Mouse (Mus musculus) gonadal fat pad, adult 2 months (tissue): Measurements from ENCODE around the gene Sorbs1. TPM values are rescaled to one million over a fixed set of nuclear protein-coding genes. Genes with fewer than 3 reads are reported as not detected.
A peak's percentile ranks its signal among the peaks of the same experiment; 100 is the strongest.

Experiments used
- DNase-seq: peaks from one replicate; pipeline ENCODE4 v3.0.0-alpha.2; 2012; ENCODE audit warnings: low read depth
- polyA plus RNA-seq: library from polyadenylated mRNA; depleted of rRNA; stranded (reverse); fragments of >200 nt; gene quantifications from 2 replicates; pipeline ENCODE4 v1.2.3, GENCODE M21; 2012

The Sorbs1 gene
- polyA plus RNA-seq, 1 experiment = 113 TPM

DNA sequence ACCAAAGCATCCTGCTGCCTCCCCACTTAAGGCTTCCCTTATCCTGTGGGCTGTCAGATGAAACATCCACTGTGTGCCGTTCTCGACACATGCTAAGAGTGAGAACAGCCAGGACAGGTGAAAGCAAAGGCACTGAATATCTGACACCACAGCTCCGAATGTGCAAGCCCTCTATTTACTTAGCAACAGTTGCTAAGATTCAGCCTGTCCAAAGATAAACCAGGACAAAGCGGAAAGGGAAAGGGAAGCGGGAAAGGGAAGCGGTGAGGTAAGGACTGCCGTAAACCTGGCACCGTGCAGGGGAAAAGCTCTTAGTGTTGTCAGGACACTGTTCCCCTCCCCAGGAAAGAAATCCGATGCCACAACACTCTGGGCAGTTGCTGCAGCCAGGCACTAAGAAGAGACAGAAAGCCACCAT, 75.9 kb downstream of the Sorbs1 start:
- DNase-seq = no peak

DNA sequence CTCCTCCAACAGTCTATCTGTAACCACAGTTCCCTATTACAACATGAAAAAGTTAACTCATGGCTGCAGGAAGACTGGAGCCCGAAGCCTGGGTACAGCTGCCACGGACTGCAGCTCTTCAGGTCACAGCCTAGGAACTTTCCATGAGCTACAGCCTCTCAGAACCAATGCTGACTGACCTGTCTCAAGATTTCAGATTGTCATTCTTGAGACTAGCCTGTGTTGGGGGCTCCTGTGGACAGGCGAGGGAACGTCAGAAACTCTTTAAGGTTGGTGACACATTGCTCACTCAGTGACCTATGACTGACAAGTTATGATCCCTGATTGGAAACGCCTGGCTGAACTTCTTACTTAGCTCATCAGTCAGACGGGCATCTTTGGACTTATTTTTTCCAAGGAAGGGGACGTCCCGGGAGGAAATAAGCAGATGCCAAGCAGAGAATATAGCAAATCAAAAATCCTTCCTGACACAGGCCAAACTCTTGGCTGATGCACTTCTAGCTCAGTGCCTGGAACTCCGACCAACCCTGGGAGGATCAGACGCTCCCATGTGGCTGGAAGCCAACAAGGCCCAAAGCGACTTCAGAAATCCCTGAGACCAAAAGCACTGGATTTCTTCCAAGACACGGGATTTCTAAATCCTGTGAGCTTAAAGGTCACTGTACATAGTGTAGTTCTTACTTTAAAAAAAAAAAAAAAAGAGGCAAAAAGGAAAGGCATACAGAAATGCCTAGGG, 76.9 kb downstream of the Sorbs1 start:
- DNase-seq = peak; percentile 66

GRCm38 (mm10) chr19:40435797-40436196, 77.8 kb downstream of the Sorbs1 start:
- no peak for DNase-seq

- no peak for DNase-seq
Measured at GRCm38 (mm10) chr19:40435045-40435444, 78.5 kb downstream of the Sorbs1 start.

DNA sequence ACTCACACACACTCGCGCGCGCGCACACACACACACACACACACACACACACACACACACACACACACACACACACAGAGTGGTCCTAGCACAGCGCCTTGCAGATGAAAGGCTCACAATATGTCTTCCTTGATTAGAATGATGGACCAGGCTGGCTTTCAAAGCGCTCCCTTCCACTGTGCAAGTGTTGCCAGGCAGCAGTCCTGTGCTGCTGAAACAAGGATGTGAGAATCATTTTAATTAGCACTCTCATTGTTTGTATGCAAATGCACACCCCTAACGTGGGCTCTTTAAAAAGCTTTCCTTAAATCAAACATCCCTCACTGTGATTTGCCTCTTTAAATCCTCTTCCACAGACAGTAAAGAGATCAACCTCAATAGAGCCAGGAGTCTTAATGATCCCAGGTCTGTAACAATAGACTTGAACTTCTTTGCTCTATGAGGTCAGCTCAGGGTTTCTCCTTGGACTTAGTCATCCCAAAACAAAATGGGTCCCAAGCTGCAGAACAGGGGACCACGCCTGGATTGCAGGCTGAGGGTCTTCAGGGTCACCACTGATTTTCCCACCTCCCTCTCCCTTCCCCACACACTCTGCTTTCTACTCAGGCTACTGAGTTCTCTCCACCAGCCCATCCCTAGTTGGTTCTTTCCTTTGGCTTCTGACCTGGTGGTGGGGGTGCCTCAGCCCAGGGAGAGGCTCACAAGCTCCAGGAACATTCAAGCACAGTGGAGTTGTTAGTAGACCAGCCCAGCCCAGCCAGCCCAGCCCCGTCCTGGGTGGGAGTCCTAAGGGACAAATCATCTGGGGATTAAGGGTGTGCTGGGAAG, 79.3 kb downstream of the Sorbs1 start:
- DNase-seq = no peak

DNA sequence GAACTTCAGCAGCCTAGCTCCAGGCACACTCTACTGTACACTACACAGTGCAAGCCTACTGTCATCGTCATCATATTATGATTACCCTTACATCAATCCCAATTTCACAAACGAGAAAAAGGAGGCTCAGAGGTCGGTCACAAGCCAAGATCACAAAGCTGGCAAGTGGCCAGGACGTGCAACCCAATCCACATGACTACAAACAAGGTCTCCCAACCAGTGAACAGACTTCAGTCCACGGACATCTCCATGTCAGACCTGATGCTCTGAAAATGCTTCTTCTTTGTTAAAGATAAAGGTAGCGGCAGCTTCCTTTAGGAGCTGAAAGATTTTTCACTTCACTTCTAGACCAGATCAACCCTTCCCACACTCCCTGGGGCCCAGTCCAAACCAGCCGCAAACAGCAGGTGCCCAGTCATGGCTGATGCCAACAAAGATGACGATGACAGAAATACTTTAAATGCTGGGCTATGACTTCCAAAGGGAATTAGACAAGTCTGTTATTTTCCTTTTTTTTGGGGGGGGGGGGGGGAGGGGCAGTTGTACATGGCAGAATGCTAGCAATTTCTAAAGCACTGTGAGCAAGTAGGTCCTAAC, 80.2 kb downstream of the Sorbs1 start:
- no peak for DNase-seq

DNA sequence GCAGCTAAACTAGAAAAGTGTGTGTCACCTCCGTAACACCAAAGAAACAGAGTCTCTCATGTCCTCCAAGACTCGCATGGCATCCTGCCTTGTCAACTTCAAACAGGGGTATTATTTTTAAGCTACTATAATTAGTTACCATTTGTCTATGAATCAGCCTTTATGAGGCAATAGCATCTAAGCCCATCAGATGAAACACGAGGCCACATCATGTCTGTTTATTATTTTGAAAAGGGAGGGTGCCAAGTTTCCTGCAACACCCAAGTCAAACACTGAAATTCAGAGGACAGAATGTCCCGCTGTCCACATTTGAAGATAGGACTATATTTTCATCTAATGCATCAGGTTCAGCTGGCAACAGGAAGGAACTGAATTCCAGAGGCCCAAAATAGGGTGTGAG, 81.6 kb downstream of the Sorbs1 start:
- DNase-seq = no peak

GRCm38 (mm10) chr19:40429572-40429971, 84.0 kb downstream of the Sorbs1 start:
- no peak for DNase-seq

DNA sequence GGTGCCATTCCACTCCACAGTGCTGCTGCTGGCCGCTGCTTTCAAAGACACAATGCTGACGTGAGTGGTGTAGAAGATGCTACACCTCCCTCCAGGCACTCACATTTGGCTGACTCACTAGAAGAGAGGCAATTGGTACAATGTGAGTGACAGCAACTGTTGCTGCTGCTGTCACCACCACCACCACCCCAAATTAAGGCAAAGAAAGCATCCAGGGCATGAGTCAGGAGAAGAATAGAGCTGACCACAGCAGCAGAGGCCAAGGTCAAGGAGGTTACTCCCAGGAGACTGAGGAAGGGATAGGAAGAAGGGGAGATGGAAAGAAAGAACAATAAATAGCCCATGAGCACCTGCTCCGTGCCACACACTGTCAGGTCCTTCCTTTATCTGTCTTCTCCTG, 84.4 kb downstream of the Sorbs1 start:
- DNase-seq = no peak

GRCm38 (mm10) chr19:40426103-40426960, 87.2 kb downstream of the Sorbs1 start:
- no peak for DNase-seq

GRCm38 (mm10) chr19:40425326-40425725, 88.3 kb downstream of the Sorbs1 start:
- no peak for DNase-seq

DNA sequence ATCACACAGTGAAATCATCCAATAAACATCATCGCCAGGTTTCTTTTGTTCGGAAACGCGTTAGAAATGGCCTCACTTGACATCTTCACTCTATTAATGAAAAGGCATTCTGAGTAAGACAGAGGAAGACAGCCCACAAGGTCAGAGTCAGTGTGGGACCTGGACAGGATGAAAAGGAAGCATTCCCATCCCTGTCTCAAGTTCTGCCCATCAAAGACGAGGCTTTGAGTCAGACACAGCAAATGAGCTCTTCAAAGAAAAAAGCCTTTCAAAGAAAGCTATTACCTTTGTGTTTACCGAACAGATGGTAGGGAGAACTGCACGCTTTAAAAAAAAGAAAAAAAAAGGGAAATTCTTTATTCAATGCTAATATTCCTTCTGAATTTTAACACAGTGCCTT, 92.5 kb downstream of the Sorbs1 start:
- DNase-seq = no peak

- no peak for DNase-seq
Measured at GRCm38 (mm10) chr19:40419315-40419714, 94.3 kb downstream of the Sorbs1 start.

DNA sequence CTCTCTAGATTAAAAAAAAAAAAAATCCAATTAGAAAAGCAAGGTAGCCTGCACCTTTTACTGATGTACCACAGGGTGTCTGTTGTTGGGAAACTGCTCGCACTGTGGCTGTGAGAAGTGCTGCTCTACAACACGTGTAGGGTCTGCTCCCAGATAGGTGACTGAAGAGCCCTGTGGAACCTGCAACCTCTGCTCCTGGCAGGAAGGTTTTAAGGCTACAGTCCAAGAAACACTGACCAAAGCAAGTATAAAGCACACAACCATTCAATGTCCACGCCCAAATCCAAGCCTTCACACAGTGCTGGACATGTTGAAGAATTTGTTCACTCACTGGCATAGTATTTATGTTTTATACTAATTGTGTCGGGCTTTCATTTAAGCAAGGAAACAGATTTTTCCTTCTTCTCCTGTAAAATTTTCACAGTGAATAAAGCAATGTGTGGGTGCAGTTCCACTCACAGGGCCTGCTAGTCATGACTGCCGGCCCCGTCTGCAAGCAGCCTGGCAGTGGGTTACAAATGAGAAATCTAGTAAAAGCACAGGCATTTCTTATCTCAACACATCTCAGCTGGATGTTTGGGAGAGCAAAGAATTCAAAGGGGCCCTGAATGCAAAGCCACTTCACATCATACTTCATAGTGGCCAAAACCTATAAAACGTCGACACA, 96.3 kb downstream of the Sorbs1 start:
- DNase-seq = no peak

DNA sequence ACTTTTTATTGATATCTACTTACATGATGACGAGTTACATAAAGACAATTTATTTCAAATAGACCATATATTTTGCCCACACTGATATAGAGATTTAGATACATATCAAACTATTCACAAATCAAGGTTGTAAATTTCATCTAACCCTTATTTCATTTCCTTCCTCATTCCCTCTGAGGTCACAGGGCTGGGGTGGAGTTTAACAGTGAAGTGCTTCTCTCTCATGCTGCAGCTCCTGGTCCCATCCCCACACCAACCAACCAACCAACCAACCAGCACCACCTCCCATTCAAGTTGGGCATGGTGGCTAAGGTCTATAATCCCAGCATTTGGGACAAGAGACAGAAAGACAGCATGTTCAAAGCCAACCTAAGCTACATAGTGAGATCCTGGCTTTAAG, 97.9 kb downstream of the Sorbs1 start:
- no peak for DNase-seq

GRCm38 (mm10) chr19:40414798-40415475, 98.6 kb downstream of the Sorbs1 start:
- DNase-seq = no peak

GRCm38 (mm10) chr19:40414386-40414785, 99.2 kb downstream of the Sorbs1 start:
- DNase-seq = no peak

DNA sequence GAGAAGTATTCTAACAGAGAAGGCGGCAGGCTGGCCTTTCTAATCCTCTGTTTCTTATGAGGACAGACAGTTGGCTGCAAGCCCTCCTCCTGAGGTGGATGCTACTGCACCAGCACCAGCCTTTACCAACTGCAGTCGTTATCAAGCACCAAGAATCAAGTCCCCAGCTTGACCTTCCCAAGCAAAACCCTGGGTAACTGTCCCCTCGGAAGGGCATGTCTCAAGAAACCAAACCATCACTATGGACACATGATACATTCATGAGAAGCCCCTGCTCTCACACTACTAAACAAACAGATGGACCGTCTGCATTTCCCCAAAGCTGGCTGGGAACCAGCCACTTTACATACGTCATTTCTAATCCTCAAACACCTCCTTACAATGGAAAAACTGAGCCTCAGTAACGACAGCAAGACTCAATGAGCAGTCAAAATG, 102.2 kb downstream of the Sorbs1 start:
- no peak for DNase-seq

GRCm38 (mm10) chr19:40410511-40410910, 103.1 kb downstream of the Sorbs1 start:
- DNase-seq = no peak

GRCm38 (mm10) chr19:40410109-40410508, 103.5 kb downstream of the Sorbs1 start:
- DNase-seq = peak; percentile 61
